Mouse (Mus musculus) A20 (cell line): ENCODE measurements at regions not wholly inside any gene's neighbourhood (a gene's known extent, or its start where the extent isn't known, plus 50 kb on each side); places are given as distances from the start of the nearest gene placed in this dataset.

ENCODE experiments used
- DNase-seq: peaks from one replicate; pipeline ENCODE4 v3.0.0-alpha.2; 2011; ENCODE audit warnings: low read depth, low spot score

GRCm38 (mm10) chr5:43422815-43423687, 92.3 kb upstream of the C1qtnf7 start:
- DNase-seq: peak; percentile 76

DNA sequence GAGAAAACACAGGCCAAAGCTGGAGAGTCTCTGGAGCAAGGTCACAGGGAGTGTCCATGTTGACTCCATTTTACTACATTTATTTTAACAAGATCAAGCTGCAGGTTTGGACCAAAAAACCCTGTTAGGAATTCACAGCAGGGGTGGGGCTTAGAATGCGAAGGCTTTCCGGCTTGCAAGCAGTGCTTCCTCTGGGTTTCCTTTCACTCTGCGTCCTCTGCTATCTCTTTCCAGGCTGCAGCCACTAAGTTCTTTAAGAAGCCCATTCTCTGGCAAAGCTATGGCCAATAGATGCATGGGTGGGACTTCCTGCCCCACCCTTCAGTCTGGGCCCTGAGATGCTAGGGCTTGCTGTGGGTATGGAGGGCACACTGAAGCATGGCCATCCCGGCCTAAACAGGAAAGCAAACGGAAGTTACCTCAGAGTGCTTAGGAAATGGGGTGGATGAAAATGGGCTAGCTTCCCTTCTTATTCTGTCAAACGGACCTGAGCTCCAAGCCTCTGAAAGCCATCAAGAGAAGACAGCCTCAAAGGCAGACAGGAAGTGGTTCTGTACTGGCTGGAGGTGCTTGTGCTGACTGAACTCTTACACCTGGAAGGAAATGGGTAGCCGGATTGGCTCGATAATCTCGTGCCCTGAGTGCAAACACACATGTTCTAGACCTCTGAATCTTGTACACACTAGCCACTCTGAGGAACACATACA, 90.6 kb upstream of the C1qtnf7 start:
- DNase-seq: no peak

DNA sequence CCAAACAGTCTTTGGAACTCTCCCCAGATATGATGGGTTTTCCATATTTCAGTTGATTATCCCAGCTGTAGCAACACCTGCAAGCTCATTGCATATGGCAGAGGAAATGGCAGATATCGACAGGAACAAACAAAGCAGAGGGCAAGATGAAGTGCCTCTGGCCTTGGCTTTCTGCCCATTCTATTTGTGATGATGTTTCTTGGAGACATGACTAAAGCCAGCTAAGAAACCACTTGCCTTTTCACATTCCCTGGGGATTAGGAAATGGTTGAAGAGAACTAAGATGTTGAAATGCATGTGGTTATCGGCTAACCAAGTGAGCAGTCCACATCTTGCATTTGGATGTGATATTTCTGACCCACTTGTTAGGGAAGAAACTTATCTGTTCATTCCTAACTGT, 82.0 kb upstream of the C1qtnf7 start:
- no peak for DNase-seq

DNA sequence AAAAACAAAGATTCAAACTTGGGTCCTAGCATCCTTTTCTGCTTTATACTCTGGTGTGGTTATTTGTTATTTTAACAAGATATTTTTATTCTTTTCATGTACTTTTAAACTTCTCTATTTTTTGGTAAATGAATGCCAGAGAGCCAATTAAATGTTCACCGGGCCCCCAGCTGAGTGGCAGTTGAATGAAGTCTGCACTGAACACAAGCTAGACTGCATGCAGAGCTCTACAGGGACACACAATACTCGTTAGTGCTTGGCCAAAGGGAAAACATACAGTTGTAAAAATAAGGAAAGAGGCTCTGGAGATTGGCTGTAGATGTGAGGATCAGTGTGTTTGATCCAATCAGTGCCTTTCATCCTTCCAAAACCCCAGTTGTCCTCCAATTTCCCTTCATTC, 76.1 kb upstream of the C1qtnf7 start:
- no peak for DNase-seq

DNA sequence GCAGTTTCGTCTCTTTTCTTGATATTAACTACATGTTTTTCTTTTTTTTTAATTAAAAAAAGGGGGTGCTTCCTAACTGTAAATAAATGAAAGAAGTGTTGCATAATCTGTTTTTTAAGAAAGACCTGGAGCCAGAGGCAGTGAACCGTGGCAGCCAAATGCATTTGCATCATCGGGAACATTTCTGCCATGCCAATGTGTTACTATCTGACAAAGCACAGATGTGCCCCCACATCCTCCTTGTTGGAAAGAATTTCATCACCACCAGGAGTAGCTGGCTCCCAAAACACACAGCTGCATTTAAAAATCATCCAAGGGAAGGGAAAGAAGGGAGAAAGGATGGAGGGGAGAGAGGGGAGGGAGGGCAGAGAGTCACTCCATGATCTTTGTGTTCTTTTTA, 74.0 kb upstream of the C1qtnf7 start:
- no peak for DNase-seq

GRCm38 (mm10) chr5:43444582-43445214, 70.6 kb upstream of the C1qtnf7 start:
- DNase-seq: no peak

- DNase-seq: no peak
Measured at GRCm38 (mm10) chr5:43445620-43446019, 69.7 kb upstream of the C1qtnf7 start.

- DNase-seq: no peak
Measured at GRCm38 (mm10) chr5:43446295-43446694, 69.0 kb upstream of the C1qtnf7 start.

- DNase-seq: no peak
Measured at GRCm38 (mm10) chr5:43456018-43456417, 59.3 kb upstream of the C1qtnf7 start.

DNA sequence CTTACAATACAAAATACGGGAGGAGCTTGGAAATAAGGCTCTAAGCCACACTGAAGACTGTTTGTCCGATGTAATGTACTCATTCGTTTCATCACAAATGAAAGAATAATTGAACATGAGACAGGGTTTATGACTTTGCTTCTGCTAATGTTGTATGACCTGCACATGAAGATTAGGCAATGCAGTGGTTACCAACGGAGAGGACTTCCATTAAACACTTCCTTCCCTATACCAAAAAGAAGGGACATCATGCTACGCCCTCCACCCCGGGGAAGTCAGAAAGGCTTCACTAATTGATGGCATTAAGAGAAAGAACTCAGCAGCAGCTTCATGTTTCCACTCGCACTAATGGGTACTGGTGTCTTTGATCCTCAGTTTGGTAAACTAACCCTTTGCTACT, 57.6 kb upstream of the C1qtnf7 start:
- no peak for DNase-seq

DNA sequence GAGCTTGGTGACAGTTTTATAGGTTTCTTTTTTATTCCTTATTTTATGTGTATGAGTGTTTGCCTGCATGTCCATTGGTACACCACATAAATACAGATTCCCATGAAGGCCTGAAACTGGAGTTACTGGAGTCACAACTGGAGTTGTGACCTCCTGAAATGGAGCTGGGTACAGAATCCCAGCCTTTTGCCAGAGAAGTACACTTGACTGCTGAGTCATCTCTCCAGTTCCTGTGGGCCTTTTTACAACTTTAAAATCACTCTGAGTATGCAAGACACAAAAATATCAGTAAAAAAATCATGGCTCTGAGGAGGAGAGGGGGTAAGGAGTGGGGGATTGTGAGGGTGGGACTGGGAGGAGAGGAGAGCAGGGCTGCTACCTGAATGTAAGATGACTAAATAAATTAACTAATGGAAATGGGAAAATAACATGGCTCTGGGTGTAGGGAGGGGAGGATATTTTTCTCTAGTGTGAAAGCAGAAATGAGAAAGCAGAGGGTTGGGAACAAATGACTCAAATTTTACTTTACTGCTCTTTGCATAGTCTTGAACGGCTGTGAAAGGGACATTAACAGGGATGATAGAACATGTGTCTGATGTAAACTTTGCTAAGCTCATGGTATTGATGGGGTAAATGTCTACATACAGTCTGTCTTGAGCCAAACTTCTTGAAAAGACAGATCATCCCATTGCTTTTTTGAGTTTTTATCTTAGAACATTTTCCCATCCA, 53.2 kb upstream of the C1qtnf7 start:
- no peak for DNase-seq
